Mouse (Mus musculus) lung, postnatal 14 days (tissue): ENCODE measurements around the gene Mgll.

ENCODE experiments used
- DNase-seq: peaks from one replicate; pipeline ENCODE4 v3.0.0; 2021

The Mgll gene

DNA sequence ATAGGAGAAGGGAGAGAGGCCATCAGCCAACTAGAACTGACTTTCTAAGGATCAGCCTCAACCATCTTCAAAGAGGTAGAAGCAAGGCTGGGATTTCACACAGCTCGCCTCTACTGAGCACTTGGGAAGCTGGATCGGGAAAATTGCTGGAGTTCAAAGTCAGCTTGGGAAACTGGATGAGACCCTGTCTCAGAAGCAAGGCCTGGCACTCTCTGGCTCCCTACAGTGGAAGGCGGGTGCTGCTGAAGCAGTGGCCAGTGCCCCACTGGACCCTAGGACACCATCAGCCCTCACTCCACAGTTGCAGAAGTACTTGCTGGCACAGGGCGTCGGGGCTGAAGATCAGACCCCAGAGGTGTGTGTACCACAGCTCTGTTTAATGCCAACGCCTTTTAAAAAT lies 133.6 kb downstream of the Mgll start:
- no peak for DNase-seq

DNA sequence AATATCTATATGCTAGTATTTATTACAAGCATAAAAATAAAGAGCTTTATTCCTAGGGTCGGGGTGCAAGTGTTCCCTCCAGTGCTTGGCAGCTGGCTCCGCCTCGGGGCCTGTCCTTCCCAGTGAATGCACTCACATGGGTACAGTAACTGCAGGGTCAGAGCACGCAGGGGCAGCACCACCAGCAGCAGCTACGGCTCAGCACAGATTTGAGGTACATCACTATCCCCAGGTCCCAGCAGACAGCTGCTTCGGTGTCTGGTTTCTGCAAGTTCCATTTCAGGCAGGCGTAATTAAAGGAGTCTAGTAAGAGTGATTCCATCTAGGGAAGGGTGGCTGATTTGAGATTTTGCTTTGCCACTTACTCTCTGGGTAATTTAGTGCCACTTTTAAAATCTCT lies 134.1 kb downstream of the Mgll start:
- no peak for DNase-seq

- DNase-seq, result peak; percentile 37
These were observed 136.7 kb downstream of the Mgll start for GRCm38 (mm10) chr6:88860914-88861313.

GRCm38 (mm10) chr6:88865704-88866103 lies 141.5 kb downstream of the Mgll start:
- DNase-seq, result no peak

GRCm38 (mm10) chr6:88869459-88869858 lies 145.2 kb downstream of the Mgll start:
- no peak for DNase-seq

DNA sequence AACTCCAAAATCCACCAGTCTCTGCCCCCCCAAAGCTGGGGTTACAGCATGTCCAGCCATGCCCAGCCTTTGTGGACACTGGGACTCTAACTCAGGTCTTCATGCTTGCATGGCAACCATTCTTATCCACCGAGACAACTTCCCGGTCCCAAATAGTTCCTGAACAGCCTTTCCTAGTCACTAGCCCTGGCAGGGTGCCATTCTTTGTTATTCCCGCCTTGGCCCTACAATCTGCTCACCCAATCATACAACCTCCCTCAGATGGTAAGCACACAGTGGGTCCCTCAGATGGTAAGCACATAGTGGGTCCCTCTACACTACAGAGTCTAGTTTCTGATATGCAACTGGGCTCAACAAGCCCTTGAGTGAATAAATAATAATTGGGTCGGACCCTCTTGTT lies 146.4 kb downstream of the Mgll start:
- no peak for DNase-seq

- DNase-seq, result no peak
These were observed 147.3 kb downstream of the Mgll start for GRCm38 (mm10) chr6:88871546-88871945.

- no peak for DNase-seq
These were observed 148.6 kb downstream of the Mgll start for GRCm38 (mm10) chr6:88872811-88873210.

DNA sequence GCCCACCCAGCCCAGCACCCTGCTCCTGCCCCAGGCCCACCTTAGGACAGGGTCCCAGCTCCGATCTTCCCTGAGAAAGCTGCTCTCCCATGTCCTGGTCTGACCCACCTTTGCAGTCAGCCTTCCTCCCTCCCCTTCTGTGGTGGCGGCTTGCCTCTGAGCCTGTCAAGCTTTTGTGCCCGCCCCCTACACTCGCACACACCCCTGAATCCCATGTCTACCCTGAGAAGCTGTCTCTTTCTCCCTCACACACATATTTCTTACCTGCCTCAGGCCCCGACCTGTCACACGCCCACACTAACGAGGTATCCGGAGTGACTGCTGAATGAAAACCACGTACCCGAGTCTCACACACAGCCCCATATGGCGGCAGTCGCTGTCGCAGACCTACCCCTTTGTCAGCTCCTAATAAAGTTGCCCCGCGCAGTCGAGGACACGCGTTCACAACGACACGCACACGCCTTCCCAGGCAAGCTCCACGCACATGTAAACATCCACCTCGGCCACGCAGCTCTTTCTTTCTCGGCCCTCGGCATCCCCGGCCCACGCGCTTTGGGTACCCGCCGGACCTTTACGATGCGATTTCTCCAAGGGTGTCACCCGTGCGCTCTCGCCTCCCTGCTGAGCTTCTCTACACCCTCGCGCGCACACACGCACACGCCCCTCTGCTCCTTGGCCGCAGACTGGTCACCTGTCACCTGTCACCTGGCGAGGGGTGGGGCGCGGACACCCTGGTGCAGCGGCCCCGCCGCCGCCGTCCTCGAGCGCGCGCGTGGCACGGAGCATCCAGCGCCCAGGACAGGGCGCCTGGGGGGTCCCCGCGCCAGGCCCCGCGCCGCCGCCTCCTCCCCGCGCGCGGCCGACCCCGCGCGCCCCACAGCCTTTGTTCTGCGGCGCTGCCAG lies 150.0 kb downstream of the Mgll start:
- DNase-seq, result no peak

DNA sequence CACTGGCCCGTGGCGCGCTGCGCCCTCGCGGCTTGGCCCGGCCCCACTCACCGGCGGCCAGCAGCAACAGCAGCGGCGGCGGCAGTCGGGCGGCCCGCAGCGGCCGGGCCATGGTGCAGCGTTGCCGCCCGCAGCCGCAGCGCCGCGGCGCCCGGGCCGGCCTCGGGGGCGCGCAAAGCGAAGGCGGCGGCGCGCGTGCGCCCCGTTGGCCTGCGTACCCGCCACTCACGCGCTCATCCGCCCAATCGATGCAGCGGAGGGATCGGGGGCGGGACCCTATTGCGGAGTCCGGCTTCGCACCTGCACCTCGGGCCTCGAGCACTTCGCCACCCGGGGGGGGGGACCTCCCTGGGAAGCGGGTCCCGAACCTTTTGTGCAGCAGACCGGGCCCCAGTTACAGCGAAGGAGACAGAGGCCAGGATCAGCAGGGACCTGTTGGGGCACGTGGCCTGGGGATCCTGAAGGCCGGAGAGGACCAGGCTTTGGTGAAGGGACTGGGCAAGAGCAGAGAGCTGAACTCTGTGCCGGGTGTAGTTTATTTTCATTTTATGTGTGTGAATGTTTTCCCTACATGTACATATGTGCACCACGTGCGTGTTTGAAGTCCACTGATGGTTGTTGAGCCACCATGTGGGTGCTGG lies 150.8 kb downstream of the Mgll start, which contains the start of gene Podxl2:
TSS of gene Podxl2 (minus strand) at position 177 of the 641 bp plus-strand sequence.
- DNase-seq, result peak; percentile 70
